Mouse (Mus musculus) CH12.LX (cell line): ENCODE measurements around the gene Krtap9-3.

Source experiments
- CTCF ChIP-seq, 2 experiments: IDR thresholded peaks in 1 of 2; conservative IDR thresholded peaks in 1 of 2; 2 replicates each; pipeline ENCODE4 v1.5.1; 2011 to 2012; ENCODE audit warnings: low read depth in 2 of 2, low read length in 2 of 2, improper control_type of control experiment in 1 of 2, inconsistent platforms in 1 of 2, mild to moderate bottlenecking in 1 of 2, moderate library complexity in 1 of 2
- KAT2A ChIP-seq: IDR thresholded peaks from 2 replicates; pipeline ENCODE4 v1.6.1; 2012; ENCODE audit warnings: low read length, improper control_type of control experiment, inconsistent platforms; ENCODE audit not compliant: insufficient replicate concordance
- MYC ChIP-seq: IDR thresholded peaks from 2 replicates; pipeline ENCODE4 v1.6.1; 2011; ENCODE audit warnings: low read depth, mild to moderate bottlenecking, improper control_type of control experiment, low read length
- POLR2AphosphoS2 ChIP-seq: IDR thresholded peaks from 2 replicates; pipeline ENCODE4 v1.6.1; 2011; ENCODE audit warnings: low read depth, low read length, improper control_type of control experiment
- RAD21 ChIP-seq: IDR thresholded peaks from 2 replicates; pipeline ENCODE4 v1.6.1; 2011; ENCODE audit warnings: low read depth, mild to moderate bottlenecking, low read length, improper control_type of control experiment, moderate library complexity
- TBP ChIP-seq: conservative IDR thresholded peaks from 2 replicates; pipeline ENCODE4 v1.6.1; 2011; ENCODE audit warnings: low read depth, low read length, improper control_type of control experiment
- UBTF ChIP-seq: IDR thresholded peaks from 2 replicates; pipeline ENCODE4 v1.6.1; 2012; ENCODE audit warnings: low read depth, mild to moderate bottlenecking, inconsistent platforms, low read length, improper control_type of control experiment, moderate library complexity
- ZKSCAN1 ChIP-seq: IDR thresholded peaks from 2 replicates; pipeline ENCODE4 v1.6.1; 2012; ENCODE audit warnings: low read depth, inconsistent platforms, low read length, improper control_type of control experiment, borderline replicate concordance
- ZMIZ1 ChIP-seq: IDR thresholded peaks from 2 replicates; pipeline ENCODE4 v1.6.1; 2012; ENCODE audit warnings: low read depth, mild to moderate bottlenecking, inconsistent platforms, low read length, improper control_type of control experiment
- ZNF384 ChIP-seq: IDR thresholded peaks from 2 replicates; pipeline ENCODE4 v1.6.1; 2012; ENCODE audit warnings: low read depth, low read length, improper control_type of control experiment, inconsistent platforms

DNA sequence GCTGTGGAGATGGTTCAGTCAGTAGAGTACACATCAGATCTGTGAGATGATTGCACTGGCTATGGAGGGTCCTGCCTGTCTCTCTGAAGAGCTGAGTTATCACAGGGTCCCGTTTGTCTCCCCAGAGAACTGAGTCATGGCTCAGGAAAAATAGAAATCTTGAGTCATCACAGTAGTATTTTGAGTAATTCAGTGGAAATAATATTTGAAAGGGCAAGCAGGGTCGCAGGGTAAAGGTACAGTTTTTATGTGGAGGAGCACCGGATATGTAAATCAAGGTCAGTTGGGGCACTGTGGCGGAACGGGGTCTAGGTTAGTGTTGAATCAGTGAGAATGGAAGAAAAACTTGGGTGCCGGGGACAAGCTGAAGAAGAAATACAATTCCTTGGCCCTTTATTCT is 35.3 kb downstream of the Krtap9-3 start:
- TF ChIP-seq CTCF (conservative IDR thresholded peaks at IDR 0.05 in 1 of 2, IDR thresholded peaks at IDR 0.05 in 1 of 2; ENCODE audit: low read depth in 2 of 2, low read length in 2 of 2) (no peak), UBTF (no peak), ZKSCAN1 (no peak), ZNF384 (no peak; the same call in 1 of the 2 replicates), KAT2A (no peak), MYC (no peak), ZMIZ1 (no peak), RAD21 (no peak), POLR2AphosphoS2 (no peak), TBP (no peak)
